Mouse (Mus musculus): ENCODE data around the gene Tmem179b.

- no peak for TF ChIP-seq POLR2A (IDR thresholded peaks at IDR 0.05; ENCODE audit: borderline replicate concordance, extremely low read depth, low read depth, low read length)
- no peak for TF ChIP-seq CTCF (IDR thresholded peaks at IDR 0.05; ENCODE audit: insufficient read depth, low read length)
These were observed 11.0 kb downstream of the Tmem179b start for GRCm38 (mm10) chr19:8763276-8763675.

Data from lung, adult 2 months (tissue).